Mouse (Mus musculus) T-helper 17 cell (primary cell): Measurements from ENCODE around the gene Ccdc8.

Experiments used
- in situ Hi-C, 2 experiments: fragments of 300-600 bp; cut with MboI, MseI; formaldehyde crosslinking; loops; 1 replicate in 1 of 2; 2 replicates in 1 of 2; pipeline ENCODE4 v1.15.1; 2025; ENCODE audit warnings: high pct_unique_total_duplicates in 2 of 2

Ccdc8 gene

GRCm38 (mm10) chr7:17038018-17038695 lies 45.6 kb downstream of the Ccdc8 start:
- in situ Hi-C loops, result no loop called here

- in situ Hi-C loops, result no loop called here
These were observed 46.9 kb downstream of the Ccdc8 start for GRCm38 (mm10) chr7:17039373-17039772.

GRCm38 (mm10) chr7:17045743-17046142 lies 53.2 kb downstream of the Ccdc8 start:
- in situ Hi-C loops, result no loop called here
